Comparison of ENCODE assay signal across 9 mouse cellular contexts in genomic region chr6:48684319-48684718, GRCm38 (mm10). TPM values are rescaled to one million over a fixed set of nuclear protein-coding genes. Genes with fewer than 3 reads are reported as not detected.
DNase-seq lines count a peak whose midpoint lies in the region; ATAC-seq and TF ChIP-seq lines count a peak whose summit lies in the region.
"Had no signal": no experiment of that assay in that cellular context is flagged by ENCODE, and none has a peak within 500 bp of the region (broad histone marks: within the 10 kb centered on the region; RNA-seq: fewer than 3 reads in every experiment).

Gene Gimap4, plus strand, starts transcription at chr6:48684549.

- TF ChIP-seq POLR2A in CH12.LX (IDR thresholded peaks at IDR 0.05; ENCODE audit: low read depth, low read length): peak; percentile 52; the same call in 1 of the 2 replicates

- WGBS in heart, embryonic 12.5 days: 50% methylated on average over 5 of the region's 5 CpGs
- WGBS in liver, embryonic 11.5 days: 59% methylated on average over 5 of the region's 5 CpGs
- WGBS in forebrain, embryonic 14.5 days: 79% methylated on average over 5 of the region's 5 CpGs

- intact Hi-C loops in gastrocnemius, adult 2 months (cut with DNase I): loop anchor here (10.0 kb wide), 1 partner anchor 60 kb away; the partner anchor contains the start of gene Gimap5

- H3K9ac ChIP-seq in CH12.LX (ENCODE audit: insufficient read depth, low read depth): peak within 1 kb of the TSS; percentile 96
- no peak within 1 kb of the TSS for H3K9ac ChIP-seq in heart, embryonic 12.5 days
- no peak within 1 kb of the TSS for H3K9ac ChIP-seq in liver, embryonic 11.5 days (ENCODE audit: low read depth, low read length)
- no peak within 1 kb of the TSS for H3K9ac ChIP-seq in forebrain, embryonic 14.5 days (ENCODE audit: low read length)

- peaks cover 19 to 71% of the 10 kb centered on the region in 2 experiments for H3K4me1 ChIP-seq in CH12.LX (ENCODE audit: control insufficient read depth in 1 of 2, insufficient read depth in 2 of 2)
- H3K4me1 ChIP-seq in heart, embryonic 12.5 days (replicated peaks): 0 out of 2 replicates have a peak, but pooled peaks cover 5% of the 10 kb centered on the region
- no peaks in the 10 kb centered on the region for H3K4me1 ChIP-seq in liver, embryonic 11.5 days (replicated peaks; ENCODE audit: control insufficient read depth, insufficient read depth, low read length)
- no peaks in the 10 kb centered on the region for H3K4me1 ChIP-seq in forebrain, embryonic 14.5 days (ENCODE audit: control insufficient read depth, insufficient read depth, low read length)

- H3K4me2 ChIP-seq in CH12.LX (ENCODE audit: insufficient read depth, low read depth, poor library complexity, severe bottlenecking): peak within 1 kb of the TSS; percentile 96
- peak within 1 kb of the TSS; percentile 27 for H3K4me2 ChIP-seq in heart, embryonic 12.5 days
- peak within 1 kb of the TSS; percentile 9; the same call in 1 of the 2 replicates for H3K4me2 ChIP-seq in liver, embryonic 11.5 days
- no peak within 1 kb of the TSS for H3K4me2 ChIP-seq in forebrain, embryonic 14.5 days (ENCODE audit: low read length)

- no peak for TF ChIP-seq CTCF in gastrocnemius, adult 2 months (IDR thresholded peaks at IDR 0.05)
- no peak for TF ChIP-seq CTCF in CH12.LX (conservative IDR thresholded peaks at IDR 0.05 in 1 of 2, IDR thresholded peaks at IDR 0.05 in 1 of 2; ENCODE audit: low read depth in 2 of 2, low read length in 2 of 2)

- TF ChIP-seq EP300 in CH12.LX (IDR thresholded peaks at IDR 0.05; ENCODE audit: low read length): 0 out of 2 replicates have a peak, but pooled peaks have one; percentile 7

- no peaks in the 10 kb centered on the region for H3K27me3 ChIP-seq in CH12.LX (replicated peaks)
- H3K27me3 ChIP-seq in heart, embryonic 12.5 days (replicated peaks): no peaks in the 10 kb centered on the region
- H3K27me3 ChIP-seq in liver, embryonic 11.5 days (replicated peaks; ENCODE audit: control insufficient read depth, insufficient read depth, low read length): no peaks in the 10 kb centered on the region
- no peaks in the 10 kb centered on the region for H3K27me3 ChIP-seq in forebrain, embryonic 14.5 days (replicated peaks; ENCODE audit: control insufficient read depth, insufficient read depth, low read length)

- dilution Hi-C loops in CH12.LX (cut with MboI; ENCODE audit: extremely low pct_ligation_motif_present, extremely low pct_unique_long_range_greater_than_20kb, low sequenced_read_pairs): no loop called here

- peak within 1 kb of the TSS; percentile 77 for H3K27ac ChIP-seq in gastrocnemius, adult 2 months
- H3K27ac ChIP-seq in CH12.LX (ENCODE audit: insufficient read depth, low read depth): peak within 1 kb of the TSS; percentile 97
- peak within 1 kb of the TSS; percentile 64 for H3K27ac ChIP-seq in heart, embryonic 12.5 days (ENCODE audit: poor library complexity, severe bottlenecking)
- H3K27ac ChIP-seq in liver, embryonic 11.5 days (ENCODE audit: low read depth, low read length): no peak within 1 kb of the TSS
- no peak within 1 kb of the TSS for H3K27ac ChIP-seq in forebrain, embryonic 14.5 days (ENCODE audit: low read depth, low read length)

- in situ Hi-C loops in CH12.LX (cut with MboI; ENCODE audit: low pct_ligation_motif_present, low pct_unique_long_range_greater_than_20kb, low sequenced_read_pairs): loop anchor here (5.0 kb wide), 1 partner anchor 37 kb away; the partner anchor contains the start of gene Gimap8

- H3K4me3 ChIP-seq in gastrocnemius, adult 2 months: peak within 1 kb of the TSS; percentile 61
- peak within 1 kb of the TSS; percentile 56 to 76 (median 63) for H3K4me3 ChIP-seq in CH12.LX (replicated peaks in 1 of 3; ENCODE audit: low read depth in 2 of 3, low read length in 2 of 3, poor library complexity in 1 of 3)
- no peak within 1 kb of the TSS for H3K4me3 ChIP-seq in heart, embryonic 12.5 days
- H3K4me3 ChIP-seq in liver, embryonic 11.5 days (ENCODE audit: low read depth, low read length): no peak within 1 kb of the TSS
- H3K4me3 ChIP-seq in forebrain, embryonic 14.5 days (ENCODE audit: low read depth, low read length): no peak within 1 kb of the TSS
- H3K4me3 ChIP-seq: myocyte had no signal

- DNase-seq in gastrocnemius, adult 2 months: no peak
- DNase-seq in gastrocnemius, adult 8-10 months (ENCODE audit: low spot score in 2 of 2): no peak
- no peak for DNase-seq in CH12.LX (ENCODE audit: extremely low read depth)
- no peak for DNase-seq in liver, embryonic 11.5 days (ENCODE audit: low spot score)
- DNase-seq in retina, postnatal 1 day: no peak
- DNase-seq in MN1 (ENCODE audit: low spot score): no peak
- DNase-seq in forebrain, embryonic 14.5 days (ENCODE audit: low spot score): no peak

- ATAC-seq in heart, embryonic 12.5 days (ENCODE audit: insufficient number of reproducible peaks, low FRiP score): no peak
- ATAC-seq in liver, embryonic 11.5 days (replicated peaks; ENCODE audit: low FRiP score): no peak
- ATAC-seq in forebrain, embryonic 14.5 days: no peak

- H3K36me3 ChIP-seq in CH12.LX (replicated peaks in 1 of 2; ENCODE audit: control insufficient read depth in 1 of 2, insufficient read depth in 1 of 2, low read length in 1 of 2): peaks cover 5 to 19% of the 10 kb centered on the region in 2 experiments
- H3K36me3 ChIP-seq in heart, embryonic 12.5 days: no peaks in the 10 kb centered on the region
- no peaks in the 10 kb centered on the region for H3K36me3 ChIP-seq in liver, embryonic 11.5 days (ENCODE audit: control insufficient read depth, insufficient read depth, low read length)
- H3K36me3 ChIP-seq in forebrain, embryonic 14.5 days (ENCODE audit: control insufficient read depth, insufficient read depth, low read length): no peaks in the 10 kb centered on the region

- peaks cover 38% of the 10 kb centered on the region for H3K79me2 ChIP-seq in CH12.LX (replicated peaks; ENCODE audit: control insufficient read depth, extremely low read depth, insufficient read depth, poor library complexity, severe bottlenecking)

- no peaks in the 10 kb centered on the region for H3K9me3 ChIP-seq in CH12.LX (replicated peaks; ENCODE audit: low read length)
- H3K9me3 ChIP-seq in heart, embryonic 12.5 days (replicated peaks): no peaks in the 10 kb centered on the region
- no peaks in the 10 kb centered on the region for H3K9me3 ChIP-seq in liver, embryonic 11.5 days (ENCODE audit: control insufficient read depth, low read length)
- no peaks in the 10 kb centered on the region for H3K9me3 ChIP-seq in forebrain, embryonic 14.5 days (replicated peaks; ENCODE audit: control insufficient read depth, low read length)

- TF ChIP-seq RAD21 in CH12.LX (IDR thresholded peaks at IDR 0.05; ENCODE audit: low read depth, low read length): no peak

TF ChIP-seq in CH12.LX, 34 proteins besides CTCF, POLR2A, EP300 and RAD21:
- TF ChIP-seq BHLHE40 (IDR thresholded peaks at IDR 0.05; ENCODE audit: low read depth, low read length): peak; percentile 84
- TF ChIP-seq USF1 (IDR thresholded peaks at IDR 0.05; ENCODE audit: low read depth, low read length): no peak
- peak; percentile 66; the same call in 1 of the 2 replicates for TF ChIP-seq TBP (conservative IDR thresholded peaks at IDR 0.05; ENCODE audit: low read depth, low read length)
- no peak for TF ChIP-seq ETS1 (conservative IDR thresholded peaks at IDR 0.05; ENCODE audit: low read depth, low read length)
- no peak for TF ChIP-seq NRF1 (IDR thresholded peaks at IDR 0.05; ENCODE audit: low read depth, low read length)
- no peak for TF ChIP-seq MYC (IDR thresholded peaks at IDR 0.05; ENCODE audit: low read depth, low read length)
- no peak for TF ChIP-seq MAZ (IDR thresholded peaks at IDR 0.05; ENCODE audit: low read depth, low read length)
- TF ChIP-seq SMC3 (IDR thresholded peaks at IDR 0.05; ENCODE audit: low read depth, low read length): no peak
- TF ChIP-seq E2F4 (IDR thresholded peaks at IDR 0.05; ENCODE audit: insufficient replicate concordance, low read depth, low read length): no peak
- no peak for TF ChIP-seq NELFE (IDR thresholded peaks at IDR 0.05; ENCODE audit: low read depth, low read length)
- peak; percentile 71 for TF ChIP-seq SIN3A (IDR thresholded peaks at IDR 0.05; ENCODE audit: low read length)
- TF ChIP-seq ZKSCAN1 (IDR thresholded peaks at IDR 0.05; ENCODE audit: borderline replicate concordance, low read depth, low read length): no peak
- no peak for TF ChIP-seq JUND (conservative IDR thresholded peaks at IDR 0.05; ENCODE audit: low read depth, low read length)
- no peak for TF ChIP-seq GABPA (IDR thresholded peaks at IDR 0.05; ENCODE audit: insufficient replicate concordance, low read depth, low read length)
TF ChIP-seq in CH12.LX: peak in this region for 3.

RNA-seq across cellular contexts. Expression of gene Gimap4, which starts in this region (rescaled TPM):
- total RNA-seq in gastrocnemius, adult 2 months (2021): 1 to 10 TPM; 3.6 to 5.5 TPM
- total RNA-seq in gastrocnemius, adult 8-10 months (2022): 1 to 10 TPM; 2.5 to 4.5 (median 3.9) TPM
- total RNA-seq in CH12.LX (2012; rRNA removed) (113 and 144 TPM in 2 replicates), CH12.LX (2014; rRNA removed) (264 and 316 TPM in 2 replicates)
- polyA plus RNA-seq in CH12.LX (2012; ENCODE audit: insufficient read length, low read depth): 203 and 274 TPM in 2 replicates
- polyA plus RNA-seq in heart, embryonic 12.5 days (2016; fragmentation: Nextera tagmentation; extraction: Ambion mirVana): 9.9 and 10.7 TPM in 2 replicates
- polyA plus RNA-seq in liver, embryonic 11.5 days (2014; fragmentation: Nextera tagmentation; extraction: Ambion mirVana): 21.8 and 23.5 TPM in 2 replicates
- 1.2 and 1.9 TPM in 2 replicates for polyA plus RNA-seq in forebrain, embryonic 14.5 days (2014; fragmentation: Nextera tagmentation; extraction: Ambion mirVana)
- polyA plus RNA-seq: myocyte had no signal

Comparison
In these comparisons a context has a peak if more than half of its experiments do, and no peak if none do; other contexts are left out.
1. RNA of gene Gimap4 (total RNA-seq): 113 to 316 TPM in CH12.LX; 3.6 to 5.5 TPM in gastrocnemius, adult 2 months and 2.5 to 4.5 TPM in gastrocnemius, adult 8-10 months; every median in the first group is over 10 times any median in the second.
2. H3K27ac ChIP-seq: peak in gastrocnemius, adult 2 months (single experiment), CH12.LX (single experiment) and heart, embryonic 12.5 days (single experiment); none in liver, embryonic 11.5 days (single experiment) and forebrain, embryonic 14.5 days (single experiment).
3. H3K4me3 ChIP-seq: peak in gastrocnemius, adult 2 months (single experiment) and CH12.LX (3 of 3); none in heart, embryonic 12.5 days (single experiment), liver, embryonic 11.5 days (single experiment) and forebrain, embryonic 14.5 days (single experiment).